Mouse (Mus musculus): Measurements from ENCODE around the gene Capza1. TPM values are rescaled to one million over a fixed set of nuclear protein-coding genes. Genes with fewer than 3 reads are reported as not detected.

Capza1 gene
- polyA plus RNA-seq, 1 experiment from 2014 or later = 245 TPM

GRCm38 (mm10) chr3:104793871-104794828 lies 70.2 kb downstream of the Capza1 start:
- H3K36me3 ChIP-seq (ENCODE audit: control insufficient read depth, insufficient read depth, low read length) = no peaks in the 10 kb centered on the region
- H3K4me2 ChIP-seq (replicated peaks; ENCODE audit: low read depth, low read length) = no peak overlapping the region
- no peak overlapping the region for H3K9ac ChIP-seq (ENCODE audit: low read depth, low read length)
- no peaks in the 10 kb centered on the region for H3K9me3 ChIP-seq (ENCODE audit: control insufficient read depth, low read length)
- DNase-seq (ENCODE audit: low spot score) = peak; percentile 85
- no peak overlapping the region for H3K4me3 ChIP-seq (ENCODE audit: low read depth, low read length)
- no peaks in the 10 kb centered on the region for H3K4me1 ChIP-seq (replicated peaks; ENCODE audit: control insufficient read depth, insufficient read depth, low read length)
- ATAC-seq (ENCODE audit: low FRiP score) = peak; percentile 91
- no peak overlapping the region for H3K27ac ChIP-seq (ENCODE audit: low read depth, low read length)
- WGBS = 57% methylated on average over 20 of the region's 20 CpGs
- H3K27me3 ChIP-seq (ENCODE audit: control insufficient read depth, insufficient read depth, low read length) = no peaks in the 10 kb centered on the region

- Histone ChIP-seq H3K4me2 (replicated peaks; ENCODE audit: low read depth, low read length) (no peak overlapping the region), H3K9ac (ENCODE audit: low read depth, low read length) (no peak overlapping the region), H3K27ac (ENCODE audit: low read depth, low read length) (no peak overlapping the region), H3K27me3 (ENCODE audit: control insufficient read depth, insufficient read depth, low read length) (no peaks in the 10 kb centered on the region; the same call in 1 of the 2 replicates), H3K36me3 (ENCODE audit: control insufficient read depth, insufficient read depth, low read length) (no peaks in the 10 kb centered on the region), H3K9me3 (ENCODE audit: control insufficient read depth, low read length) (no peaks in the 10 kb centered on the region), H3K4me1 (replicated peaks; ENCODE audit: control insufficient read depth, insufficient read depth, low read length) (no peaks in the 10 kb centered on the region), H3K4me3 (ENCODE audit: low read depth, low read length) (no peak overlapping the region)
- 76% methylated on average over 15 of the region's 15 CpGs for WGBS
- ATAC-seq (ENCODE audit: low FRiP score) (no peak), DNase-seq (ENCODE audit: low spot score) (no peak)
Observed at GRCm38 (mm10) chr3:104792360-104793270, 71.7 kb downstream of the Capza1 start.

DNA sequence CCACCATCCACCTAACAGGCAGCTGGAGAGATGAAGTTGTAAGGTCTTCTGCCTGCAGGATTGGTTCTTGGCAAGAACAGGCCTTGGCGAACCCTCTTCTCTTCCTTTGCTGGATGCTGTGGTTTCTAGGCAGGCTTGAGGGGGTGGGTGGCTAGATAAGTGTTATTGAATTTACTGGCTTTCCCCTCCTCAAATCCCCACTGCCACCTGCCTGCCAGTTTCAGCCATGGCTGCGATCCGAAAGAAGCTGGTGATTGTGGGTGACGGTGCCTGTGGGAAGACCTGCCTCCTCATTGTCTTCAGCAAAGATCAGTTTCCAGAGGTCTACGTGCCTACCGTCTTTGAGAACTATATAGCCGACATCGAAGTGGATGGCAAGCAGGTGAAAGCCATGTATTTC lies 72.6 kb downstream of the Capza1 start:
- Histone ChIP-seq H3K9me3 (ENCODE audit: control insufficient read depth, low read length) (no peaks in the 10 kb centered on the region), H3K4me3 (ENCODE audit: low read depth, low read length) (no peak overlapping the region), H3K27me3 (ENCODE audit: control insufficient read depth, insufficient read depth, low read length) (no peaks in the 10 kb centered on the region; the same call in 1 of the 2 replicates), H3K4me1 (replicated peaks; ENCODE audit: control insufficient read depth, insufficient read depth, low read length) (no peaks in the 10 kb centered on the region), H3K4me2 (replicated peaks; ENCODE audit: low read depth, low read length) (no peak overlapping the region), H3K36me3 (ENCODE audit: control insufficient read depth, insufficient read depth, low read length) (no peaks in the 10 kb centered on the region), H3K27ac (ENCODE audit: low read depth, low read length) (no peak overlapping the region), H3K9ac (ENCODE audit: low read depth, low read length) (no peak overlapping the region)
- no peak for DNase-seq (ENCODE audit: low spot score)
- ATAC-seq (ENCODE audit: low FRiP score) = no peak
- 93% methylated on average over 8 of the region's 8 CpGs for WGBS

DNA sequence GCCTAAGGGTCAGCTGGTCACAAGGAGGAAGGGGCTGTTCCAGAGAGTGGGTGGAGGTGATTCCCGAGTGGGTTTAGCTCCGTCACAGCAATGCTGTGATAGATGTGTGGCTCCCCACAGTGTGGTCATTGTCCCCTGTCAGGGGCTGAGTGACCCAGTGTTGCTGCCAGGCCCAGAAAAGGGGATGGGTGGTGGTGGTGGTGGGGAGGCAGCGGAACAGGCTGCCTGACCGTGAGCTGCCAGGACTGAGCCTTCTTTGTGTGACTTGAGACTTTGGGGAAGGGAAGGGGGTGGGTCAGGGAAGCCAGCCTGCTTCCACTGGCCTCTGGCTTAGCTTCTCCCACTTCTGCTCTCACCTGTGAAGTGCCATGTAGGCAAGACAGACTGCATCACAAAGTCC lies 73.3 kb downstream of the Capza1 start:
- H3K9me3 ChIP-seq (ENCODE audit: control insufficient read depth, low read length) = no peaks in the 10 kb centered on the region
- peak overlapping the region; percentile 31 for H3K9ac ChIP-seq (ENCODE audit: low read depth, low read length)
- H3K27ac ChIP-seq (ENCODE audit: low read depth, low read length) = no peak overlapping the region
- no peaks in the 10 kb centered on the region for H3K36me3 ChIP-seq (ENCODE audit: control insufficient read depth, insufficient read depth, low read length)
- H3K4me3 ChIP-seq (ENCODE audit: low read depth, low read length) = 0 out of 2 replicates have a peak overlapping the region, but pooled peaks have one; percentile 13
- 19% methylated on average over 4 of the region's 4 CpGs for WGBS
- H3K27me3 ChIP-seq (ENCODE audit: control insufficient read depth, insufficient read depth, low read length) = no peaks in the 10 kb centered on the region; the same call in 1 of the 2 replicates
- DNase-seq (ENCODE audit: low spot score) (no peak), ATAC-seq (ENCODE audit: low FRiP score) (no peak)
- H3K4me2 ChIP-seq (replicated peaks; ENCODE audit: low read depth, low read length) = peak overlapping the region; percentile 93
- H3K4me1 ChIP-seq (replicated peaks; ENCODE audit: control insufficient read depth, insufficient read depth, low read length) = no peaks in the 10 kb centered on the region

GRCm38 (mm10) chr3:104790401-104790937 lies 73.8 kb downstream of the Capza1 start:
- H3K9me3 ChIP-seq (ENCODE audit: control insufficient read depth, low read length) = no peaks in the 10 kb centered on the region
- no peaks in the 10 kb centered on the region for H3K4me1 ChIP-seq (replicated peaks; ENCODE audit: control insufficient read depth, insufficient read depth, low read length)
- no peak overlapping the region for H3K27ac ChIP-seq (ENCODE audit: low read depth, low read length)
- no peaks in the 10 kb centered on the region for H3K36me3 ChIP-seq (ENCODE audit: control insufficient read depth, insufficient read depth, low read length)
- peak overlapping the region; percentile 93 for H3K4me2 ChIP-seq (replicated peaks; ENCODE audit: low read depth, low read length)
- DNase-seq (ENCODE audit: low spot score) (no peak), ATAC-seq (ENCODE audit: low FRiP score) (no peak)
- H3K27me3 ChIP-seq (ENCODE audit: control insufficient read depth, insufficient read depth, low read length) = no peaks in the 10 kb centered on the region; the same call in 1 of the 2 replicates
- H3K4me3 ChIP-seq (ENCODE audit: low read depth, low read length) = peak overlapping the region; percentile 65
- H3K9ac ChIP-seq (ENCODE audit: low read depth, low read length) = peak overlapping the region; percentile 31
- WGBS = 27% methylated on average over 6 of the region's 6 CpGs

DNA sequence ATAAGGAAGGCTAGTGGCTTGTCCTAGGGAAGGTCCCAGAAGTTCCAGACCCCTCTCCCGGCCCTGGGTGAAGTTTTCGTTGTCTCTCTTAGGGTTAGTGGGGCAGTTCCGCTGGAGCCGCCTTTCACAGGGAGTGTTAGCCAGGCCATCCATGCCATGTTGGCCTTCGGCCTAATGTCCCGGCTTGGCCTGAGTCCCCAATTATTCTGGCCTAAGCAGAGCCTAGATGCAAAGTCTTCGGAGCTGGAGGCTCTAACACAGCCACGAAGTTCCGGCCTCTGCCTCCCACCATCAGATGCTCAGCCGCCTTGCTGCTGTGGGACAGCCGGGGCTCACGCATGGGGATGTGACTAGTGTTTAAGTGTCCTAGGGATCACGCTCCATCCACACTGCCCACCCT lies 74.5 kb downstream of the Capza1 start:
- Histone ChIP-seq H3K27ac (ENCODE audit: low read depth, low read length) (no peak overlapping the region), H3K4me2 (replicated peaks; ENCODE audit: low read depth, low read length) (peak overlapping the region; percentile 93), H3K4me3 (ENCODE audit: low read depth, low read length) (peak overlapping the region; percentile 65), H3K9me3 (ENCODE audit: control insufficient read depth, low read length) (no peaks in the 10 kb centered on the region), H3K4me1 (replicated peaks; ENCODE audit: control insufficient read depth, insufficient read depth, low read length) (no peaks in the 10 kb centered on the region), H3K27me3 (ENCODE audit: control insufficient read depth, insufficient read depth, low read length) (peaks cover 2% of the 10 kb centered on the region; the same call in 1 of the 2 replicates), H3K36me3 (ENCODE audit: control insufficient read depth, insufficient read depth, low read length) (no peaks in the 10 kb centered on the region), H3K9ac (ENCODE audit: low read depth, low read length) (0 out of 2 replicates have a peak overlapping the region, but pooled peaks have one; percentile 70)
- DNase-seq (ENCODE audit: low spot score) = no peak
- WGBS = 43% methylated on average over 13 of the region's 13 CpGs
- ATAC-seq (ENCODE audit: low FRiP score) = no peak

GRCm38 (mm10) chr3:104789312-104789605 lies 75.0 kb downstream of the Capza1 start:
- Histone ChIP-seq H3K36me3 (ENCODE audit: control insufficient read depth, insufficient read depth, low read length) (no peaks in the 10 kb centered on the region), H3K9me3 (ENCODE audit: control insufficient read depth, low read length) (no peaks in the 10 kb centered on the region), H3K4me1 (replicated peaks; ENCODE audit: control insufficient read depth, insufficient read depth, low read length) (no peaks in the 10 kb centered on the region), H3K4me3 (ENCODE audit: low read depth, low read length) (peak overlapping the region; percentile 65), H3K27ac (ENCODE audit: low read depth, low read length) (peak overlapping the region; percentile 60; the same call in 1 of the 2 replicates), H3K4me2 (replicated peaks; ENCODE audit: low read depth, low read length) (peak overlapping the region; percentile 93), H3K27me3 (ENCODE audit: control insufficient read depth, insufficient read depth, low read length) (peaks cover 4% of the 10 kb centered on the region; the same call in 1 of the 2 replicates), H3K9ac (ENCODE audit: low read depth, low read length) (peak overlapping the region; percentile 70)
- DNase-seq (ENCODE audit: low spot score) (no peak), ATAC-seq (ENCODE audit: low FRiP score) (peak; percentile 18; the same call in 1 of the 2 replicates)
- WGBS = 1% methylated on average over 10 of the region's 10 CpGs

DNA sequence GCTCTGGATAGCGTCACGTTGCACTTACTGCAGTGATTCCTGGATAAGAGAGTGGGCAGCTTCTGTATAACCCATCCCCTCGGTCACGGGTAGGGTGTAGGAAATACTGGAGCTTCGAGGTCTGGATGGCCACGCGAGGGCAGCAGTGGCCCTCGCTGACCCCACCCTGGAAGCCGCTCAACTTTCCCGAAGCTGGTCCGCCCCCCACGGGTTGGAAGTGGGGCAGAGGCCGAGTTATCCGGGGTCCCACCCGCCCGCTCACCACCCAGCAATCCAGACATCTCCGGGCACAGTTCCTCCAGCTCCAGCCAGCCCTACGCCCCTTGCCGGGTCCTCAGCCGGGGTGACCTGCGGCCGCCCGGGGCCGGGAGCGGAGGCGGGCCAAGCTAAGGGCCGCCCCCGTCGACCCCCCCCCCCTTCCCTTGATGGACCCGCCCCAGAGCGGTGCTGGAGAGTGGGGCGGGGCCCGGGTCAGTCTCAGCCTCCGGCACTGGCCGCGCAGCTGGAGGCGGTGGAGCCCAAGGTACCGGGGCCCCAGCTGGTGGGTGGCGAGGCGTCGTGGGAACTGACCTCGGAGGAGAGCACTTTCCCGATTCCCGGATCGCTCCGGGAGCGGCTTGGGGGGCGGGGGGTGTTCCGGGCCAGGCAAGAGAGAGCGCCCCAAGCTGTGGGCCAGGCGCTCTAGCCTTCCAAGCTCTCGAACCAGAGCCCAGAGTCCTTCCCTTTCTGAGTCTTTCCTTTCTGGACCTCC lies 75.6 kb downstream of the Capza1 start:
- Histone ChIP-seq H3K36me3 (ENCODE audit: control insufficient read depth, insufficient read depth, low read length) (no peaks in the 10 kb centered on the region), H3K4me3 (ENCODE audit: low read depth, low read length) (peak overlapping the region; percentile 65), H3K9me3 (ENCODE audit: control insufficient read depth, low read length) (no peaks in the 10 kb centered on the region), H3K4me2 (replicated peaks; ENCODE audit: low read depth, low read length) (peak overlapping the region; percentile 93), H3K4me1 (replicated peaks; ENCODE audit: control insufficient read depth, insufficient read depth, low read length) (no peaks in the 10 kb centered on the region), H3K9ac (ENCODE audit: low read depth, low read length) (peak overlapping the region; percentile 70), H3K27me3 (ENCODE audit: control insufficient read depth, insufficient read depth, low read length) (peaks cover 7% of the 10 kb centered on the region), H3K27ac (ENCODE audit: low read depth, low read length) (peak overlapping the region; percentile 60)
- ATAC-seq (ENCODE audit: low FRiP score) (peak; percentile 85), DNase-seq (ENCODE audit: low spot score) (peak; percentile 83)
- under 1% methylated on average over 40 of the region's 52 CpGs for WGBS
